Mouse (Mus musculus) neural tube, embryonic 12.5 days (tissue): Measurements from ENCODE around the gene Gm49392. TPM values are rescaled to one million over a fixed set of nuclear protein-coding genes. Genes with fewer than 3 reads are reported as not detected.

Experiments
- ATAC-seq: fragments of 200-750 bp; cut with Nextera tagmentation; 2 replicates; pipeline ENCODE4 v1.8.0; 2017; ENCODE audit warnings: low read depth, mild to moderate bottlenecking, moderate TSS enrichment, moderate library complexity; ENCODE audit not compliant: low FRiP score
- H3K27ac ChIP-seq: fragments of 300-500 bp; sonication (generic); 2 replicates; pipeline ENCODE4 v1.5.1; 2016
- H3K27me3 ChIP-seq: fragments of 300-500 bp; sonication (generic); replicated peaks from 2 replicates; pipeline ENCODE4 v1.6.1; 2016; ENCODE audit warnings: mild to moderate bottlenecking
- H3K36me3 ChIP-seq: fragments of 300-500 bp; sonication (generic); 2 replicates; pipeline ENCODE4 v1.6.1; 2016; ENCODE audit warnings: mild to moderate bottlenecking
- H3K4me1 ChIP-seq: fragments of 300-500 bp; sonication (generic); 2 replicates; pipeline ENCODE4 v1.6.1; 2016
- H3K4me2 ChIP-seq: fragments of 300-500 bp; sonication (generic); replicated peaks from 2 replicates; pipeline ENCODE4 v1.6.1; 2016; ENCODE audit warnings: mild to moderate bottlenecking
- H3K4me3 ChIP-seq: fragments of 300-500 bp; sonication (generic); 2 replicates; pipeline ENCODE4 v1.5.1; 2016
- H3K9ac ChIP-seq: fragments of 300-500 bp; sonication (generic); 2 replicates; pipeline ENCODE4 v1.6.1; 2016; ENCODE audit warnings: mild to moderate bottlenecking
- H3K9me3 ChIP-seq: fragments of 300-500 bp; sonication (generic); 2 replicates; pipeline ENCODE4 v1.6.1; 2016; ENCODE audit warnings: mild to moderate bottlenecking
- WGBS: fragments of 180-500 bp; shearing (Covaris S2); methylation state at CpG from one replicate; pipeline ENCODE4 v1.1.7; 2016; 5-methylcytosine and 5-hydroxymethylcytosine counted together
- polyA plus RNA-seq: library from polyadenylated mRNA; unstranded; fragments of >200 nt; fragmentation: Nextera tagmentation; extraction: Ambion mirVana; gene quantifications from 2 replicates; pipeline ENCODE4 v1.2.1, GENCODE M21; 2016

Gm49392 gene
- polyA plus RNA-seq, 1 experiment from 2014 or later = not detected

DNA sequence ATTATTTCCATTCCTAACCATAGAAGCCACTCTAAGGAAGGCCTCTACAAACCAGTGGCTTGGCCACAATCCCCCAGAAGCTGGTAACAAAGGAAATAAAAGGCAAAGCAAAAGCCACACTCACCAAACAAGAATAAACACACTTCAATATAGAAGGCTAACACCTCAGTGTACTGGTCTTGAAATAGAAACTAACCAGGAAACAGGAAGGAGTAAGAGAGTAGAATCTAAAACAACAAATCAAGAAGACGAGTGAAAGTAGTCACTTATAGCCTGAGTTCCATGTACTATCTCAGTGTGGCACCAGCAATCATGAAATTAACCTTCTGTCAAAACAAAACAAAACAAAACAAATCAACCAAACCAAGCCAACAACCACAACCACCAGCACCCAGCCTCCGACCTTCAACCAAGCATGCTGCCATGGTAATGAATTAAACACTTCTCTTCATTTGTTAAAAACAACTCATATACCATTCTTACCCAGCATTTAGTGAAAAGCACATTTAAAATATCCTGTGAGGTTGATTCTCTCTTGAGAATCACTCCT, 57.3 kb downstream of the Gm49392 start:
- no peak for ATAC-seq
- Histone ChIP-seq H3K27me3 (no peaks in the 10 kb centered on the region), H3K36me3 (no peaks in the 10 kb centered on the region), H3K27ac (no peak overlapping the region), H3K9ac (no peak overlapping the region), H3K4me3 (no peak overlapping the region), H3K9me3 (no peaks in the 10 kb centered on the region), H3K4me2 (no peak overlapping the region), H3K4me1 (no peaks in the 10 kb centered on the region)
- WGBS = 68% methylated on average over 2 of the region's 2 CpGs

DNA sequence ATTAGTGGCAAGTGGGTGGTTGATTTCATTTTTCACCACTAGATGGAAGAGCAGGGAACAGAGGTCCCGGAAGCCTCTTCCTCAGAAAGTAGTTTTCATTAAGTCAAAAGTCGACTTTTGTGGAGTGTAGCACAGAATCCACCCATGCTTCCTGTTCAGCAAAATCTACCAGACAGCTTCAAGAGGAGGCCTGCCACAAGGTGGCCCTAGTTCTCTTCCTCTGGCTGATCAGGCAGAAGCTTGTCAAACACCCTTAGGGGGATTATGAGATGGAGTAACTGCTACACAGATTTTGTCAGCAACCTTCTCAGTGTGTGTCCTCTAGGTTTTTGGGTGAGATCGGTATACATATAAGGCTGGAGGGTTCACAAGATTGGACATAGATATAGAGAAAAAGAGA, 70.6 kb downstream of the Gm49392 start:
- no peaks in the 10 kb centered on the region for H3K36me3 ChIP-seq
- no peaks in the 10 kb centered on the region for H3K9me3 ChIP-seq
- no peaks in the 10 kb centered on the region for H3K4me1 ChIP-seq
- H3K4me3 ChIP-seq = no peak overlapping the region
- no peaks in the 10 kb centered on the region for H3K27me3 ChIP-seq
- ATAC-seq = no peak
- no peak overlapping the region for H3K27ac ChIP-seq
- no peak overlapping the region for H3K9ac ChIP-seq
- no peak overlapping the region for H3K4me2 ChIP-seq
- 64% methylated on average over 3 of the region's 3 CpGs for WGBS

DNA sequence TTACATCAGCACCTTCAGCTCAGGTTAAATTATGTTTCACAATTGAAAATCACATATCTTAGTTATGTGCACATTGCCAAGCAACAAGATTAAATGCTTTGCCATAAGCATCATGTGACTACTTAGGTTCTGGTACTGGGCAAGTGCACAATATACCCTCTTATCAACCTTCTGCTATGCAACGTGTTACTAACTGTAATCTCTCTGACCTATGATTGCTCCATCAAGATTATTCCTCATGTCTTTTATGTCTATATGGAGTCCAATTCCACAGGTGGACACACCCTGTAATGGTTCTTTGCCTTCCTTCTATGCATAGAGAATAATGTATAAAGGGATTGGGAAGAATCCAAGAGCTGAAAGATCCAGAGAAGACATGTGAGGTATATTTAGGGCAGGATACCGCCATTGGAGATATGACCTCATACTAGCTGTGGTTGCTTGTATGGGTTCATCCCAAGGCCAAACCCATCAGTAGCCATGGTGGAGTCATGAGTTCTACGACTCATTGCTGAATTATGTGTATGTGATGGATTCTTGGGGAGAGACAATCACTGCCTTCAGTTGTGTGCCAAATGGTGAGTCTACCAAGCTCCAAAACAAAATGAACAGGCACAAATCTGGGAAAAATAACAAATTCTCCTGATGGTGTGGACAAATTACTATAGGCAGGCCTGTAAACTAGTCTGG, 76.1 kb downstream of the Gm49392 start:
- no peak overlapping the region for H3K9ac ChIP-seq
- no peaks in the 10 kb centered on the region for H3K36me3 ChIP-seq
- H3K27ac ChIP-seq = no peak overlapping the region
- H3K4me2 ChIP-seq = no peak overlapping the region
- no peaks in the 10 kb centered on the region for H3K9me3 ChIP-seq
- H3K4me1 ChIP-seq = no peaks in the 10 kb centered on the region
- H3K27me3 ChIP-seq = no peaks in the 10 kb centered on the region
- no peak for ATAC-seq
- H3K4me3 ChIP-seq = no peak overlapping the region
- 70% methylated on average over 3 of the region's 3 CpGs for WGBS

DNA sequence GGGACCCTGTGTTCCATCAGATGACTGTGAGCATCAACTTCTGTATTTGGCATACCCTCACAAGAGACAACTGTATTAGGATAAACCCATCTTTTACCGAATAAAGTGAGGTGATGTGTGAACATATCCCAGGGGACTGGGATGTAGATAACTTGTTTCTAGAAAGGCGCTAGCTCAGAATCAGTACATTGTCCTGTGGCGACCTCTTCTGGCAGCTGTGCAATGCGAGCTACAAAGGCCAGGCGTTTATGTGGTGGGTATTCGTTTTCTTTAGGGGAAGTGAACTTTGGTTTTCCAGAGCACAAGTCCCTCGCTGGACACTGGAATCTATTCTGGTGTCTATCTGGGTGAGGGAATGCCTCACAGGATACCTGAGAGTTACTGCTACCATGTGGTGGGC, 77.2 kb downstream of the Gm49392 start:
- Histone ChIP-seq H3K4me1 (no peaks in the 10 kb centered on the region), H3K27me3 (no peaks in the 10 kb centered on the region), H3K27ac (no peak overlapping the region), H3K9me3 (no peaks in the 10 kb centered on the region), H3K4me2 (no peak overlapping the region), H3K36me3 (no peaks in the 10 kb centered on the region), H3K9ac (no peak overlapping the region), H3K4me3 (no peak overlapping the region)
- ATAC-seq = no peak
- WGBS = 13% methylated on average over 7 of the region's 7 CpGs

DNA sequence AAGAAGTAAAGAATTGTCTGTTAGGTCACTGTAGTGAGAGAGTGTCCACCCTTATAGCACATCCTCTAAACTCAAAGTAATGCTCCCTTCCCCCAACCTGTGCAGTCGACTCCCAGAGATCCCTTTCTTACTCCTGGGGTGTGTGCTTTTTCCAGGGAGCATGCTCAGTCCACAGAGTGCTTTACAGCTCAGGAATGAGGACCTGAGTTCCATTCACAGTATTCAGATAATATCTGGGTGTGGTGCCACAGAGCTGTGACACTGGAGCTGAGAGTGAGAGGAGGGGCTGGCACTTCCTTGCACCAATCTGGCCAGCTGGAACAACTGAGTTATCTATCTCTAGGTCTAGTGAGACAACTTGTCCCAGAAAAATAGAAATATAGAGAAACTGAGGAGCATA, 83.0 kb downstream of the Gm49392 start:
- Histone ChIP-seq H3K27ac (no peak overlapping the region), H3K4me1 (no peaks in the 10 kb centered on the region), H3K4me3 (no peak overlapping the region), H3K36me3 (no peaks in the 10 kb centered on the region), H3K4me2 (no peak overlapping the region), H3K9me3 (no peaks in the 10 kb centered on the region), H3K9ac (no peak overlapping the region), H3K27me3 (no peaks in the 10 kb centered on the region)
- ATAC-seq = no peak
- 76% methylated on average over 1 of the region's 1 CpGs for WGBS

DNA sequence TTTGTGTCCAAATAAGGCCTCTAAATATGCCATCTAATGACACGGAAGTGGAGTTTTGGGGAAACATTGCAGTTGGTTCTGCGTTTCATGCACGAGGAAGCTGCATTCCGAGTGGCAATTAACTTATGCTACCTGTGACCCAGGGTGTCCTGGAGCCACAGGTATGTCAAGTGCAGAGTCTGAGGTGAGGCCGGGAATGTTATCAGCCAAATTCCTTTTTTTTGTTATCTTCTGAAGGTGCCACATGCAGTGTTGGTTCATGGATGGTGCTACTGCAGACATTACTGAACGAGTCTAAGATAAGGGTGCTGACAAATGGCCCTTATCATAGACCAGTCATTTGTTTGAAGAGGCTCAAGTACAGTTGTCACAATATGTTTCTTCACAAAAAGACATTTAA, 83.9 kb downstream of the Gm49392 start:
- Histone ChIP-seq H3K36me3 (no peaks in the 10 kb centered on the region), H3K4me1 (no peaks in the 10 kb centered on the region), H3K27ac (no peak overlapping the region), H3K4me3 (no peak overlapping the region), H3K27me3 (no peaks in the 10 kb centered on the region), H3K9ac (no peak overlapping the region), H3K4me2 (no peak overlapping the region), H3K9me3 (no peaks in the 10 kb centered on the region)
- no peak for ATAC-seq
- WGBS = 91% methylated on average over 6 of the region's 6 CpGs

DNA sequence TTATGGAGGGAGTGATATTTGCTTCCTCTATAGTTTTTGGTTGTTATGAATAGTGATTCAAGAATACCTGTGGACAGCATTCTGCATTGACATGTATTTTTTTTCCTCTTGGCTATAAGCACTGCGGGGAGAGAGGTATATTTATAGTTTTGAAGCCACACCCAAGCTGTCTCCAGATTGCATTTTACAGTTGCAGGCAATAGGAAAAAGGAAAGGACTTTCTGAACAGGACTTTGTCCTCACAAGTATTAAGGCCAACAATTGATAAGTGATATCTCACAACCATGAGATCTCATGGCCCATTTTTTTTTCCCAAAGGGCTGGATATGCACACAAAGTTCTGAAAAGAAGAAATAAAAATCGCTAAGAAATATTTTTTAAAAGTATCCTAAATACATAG, 87.0 kb downstream of the Gm49392 start:
- no peak overlapping the region for H3K4me3 ChIP-seq
- H3K4me2 ChIP-seq = no peak overlapping the region
- no peaks in the 10 kb centered on the region for H3K9me3 ChIP-seq
- H3K9ac ChIP-seq = no peak overlapping the region
- H3K27ac ChIP-seq = no peak overlapping the region
- no peaks in the 10 kb centered on the region for H3K27me3 ChIP-seq
- ATAC-seq = no peak
- no peaks in the 10 kb centered on the region for H3K36me3 ChIP-seq
- 78% methylated on average over 2 of the region's 2 CpGs for WGBS
- H3K4me1 ChIP-seq = no peaks in the 10 kb centered on the region

DNA sequence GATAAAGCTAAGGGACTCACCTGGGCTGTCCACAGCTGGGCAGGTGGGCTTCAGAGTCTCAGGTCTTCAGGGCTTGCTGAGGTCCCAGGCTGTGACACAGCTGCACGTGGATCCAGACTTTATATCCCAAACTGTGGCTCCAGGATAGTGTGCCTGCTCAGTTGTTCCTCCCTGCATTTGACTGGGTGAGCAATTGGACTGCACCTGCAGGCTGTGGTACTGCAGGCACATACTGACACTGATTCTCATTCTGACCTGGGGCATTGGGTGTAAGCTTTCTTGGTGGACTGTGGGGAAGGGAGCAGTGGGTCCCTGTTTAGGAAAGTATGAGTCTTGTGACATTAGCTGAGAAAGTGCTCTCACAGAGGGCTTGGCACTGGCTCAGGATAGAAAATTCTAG, 93.9 kb downstream of the Gm49392 start, which contains the start of gene Ctsll3:
Ctsll3 (minus strand) TSS at position 101 of the 400 bp plus-strand sequence.
- no peak within 1 kb of the TSS for H3K4me2 ChIP-seq
- WGBS = 76% methylated on average over 1 of the region's 1 CpGs
- H3K9ac ChIP-seq = no peak within 1 kb of the TSS
- H3K9me3 ChIP-seq = no peaks in the 10 kb centered on the region
- H3K4me3 ChIP-seq = no peak within 1 kb of the TSS
- ATAC-seq = no peak
- no peaks in the 10 kb centered on the region for H3K27me3 ChIP-seq
- H3K4me1 ChIP-seq = no peaks in the 10 kb centered on the region
- no peaks in the 10 kb centered on the region for H3K36me3 ChIP-seq
- H3K27ac ChIP-seq = no peak within 1 kb of the TSS

Other genes starting within 250 kb of the Gm49392 start
- not detected in 2 replicates for gene BC051665, start 110.5 kb downstream of the Gm49392 start, polyA plus RNA-seq
- not detected in 2 replicates for gene Ctsll3, start 94.0 kb downstream of the Gm49392 start, polyA plus RNA-seq
- not detected in 2 replicates for gene 4930486L24Rik, start 32.4 kb downstream of the Gm49392 start, polyA plus RNA-seq
- 1.9 and 2.2 TPM in 2 replicates for gene Ctla2b, start 553 bp upstream of the Gm49392 start, polyA plus RNA-seq
- not detected in 2 replicates for gene Tpbpb, start 8.0 kb upstream of the Gm49392 start, polyA plus RNA-seq
- not detected in 2 replicates for gene Gm49393, start 38.7 kb upstream of the Gm49392 start, polyA plus RNA-seq
- gene Gm49391, start 39.7 kb upstream of the Gm49392 start, polyA plus RNA-seq = 1.5 and 1.6 TPM in 2 replicates
- gene Ctla2a, start 39.7 kb upstream of the Gm49392 start, polyA plus RNA-seq = 13.1 and 16.5 TPM in 2 replicates
- gene Tpbpa, start 45.1 kb upstream of the Gm49392 start, polyA plus RNA-seq = not detected in 2 replicates
- gene Ctsj, start 109.1 kb upstream of the Gm49392 start, polyA plus RNA-seq = not detected in 2 replicates
- gene Ctsq, start 143.7 kb upstream of the Gm49392 start, polyA plus RNA-seq = not detected in 2 replicates